Mouse (Mus musculus): ENCODE results near the gene Gm28230. TPM values are rescaled to one million over a fixed set of nuclear protein-coding genes. Genes with fewer than 3 reads are reported as not detected.

Gm28230 gene
- polyA plus RNA-seq, 1 experiment = not detected

- Histone ChIP-seq H3K27ac (ENCODE audit: insufficient read depth, low read depth, low read length) (no peak overlapping the region), H3K4me1 (ENCODE audit: control insufficient read depth, insufficient read depth, low read length) (peaks cover 7% of the 10 kb centered on the region; the same call in 1 of the 2 replicates), H3K4me3 (ENCODE audit: insufficient read depth, low read depth, low read length) (no peak overlapping the region)
- TF ChIP-seq CTCF (IDR thresholded peaks at IDR 0.05; ENCODE audit: insufficient read depth, low read depth, low read length) (no peak), POLR2A (IDR thresholded peaks at IDR 0.05; ENCODE audit: insufficient read depth, low read depth, low read length) (no peak)
- WGBS = 8% methylated on average over 9 of the region's 9 CpGs
Observed at GRCm38 (mm10) chr2:74748436-74748995, 22.0 kb downstream of the Gm28230 start.

GRCm38 (mm10) chr2:74749337-74750121 lies 23.0 kb downstream of the Gm28230 start:
- WGBS = 1% methylated on average over 47 of the region's 47 CpGs
- no peak for TF ChIP-seq POLR2A (IDR thresholded peaks at IDR 0.05; ENCODE audit: insufficient read depth, low read depth, low read length)
- no peak overlapping the region for H3K27ac ChIP-seq (ENCODE audit: insufficient read depth, low read depth, low read length)
- peaks cover 7% of the 10 kb centered on the region; the same call in 1 of the 2 replicates for H3K4me1 ChIP-seq (ENCODE audit: control insufficient read depth, insufficient read depth, low read length)
- H3K4me3 ChIP-seq (ENCODE audit: insufficient read depth, low read depth, low read length) = no peak overlapping the region

GRCm38 (mm10) chr2:74750731-74751250 lies 24.3 kb downstream of the Gm28230 start:
- 17% methylated on average over 5 of the region's 5 CpGs for WGBS
- Histone ChIP-seq H3K4me1 (ENCODE audit: control insufficient read depth, insufficient read depth, low read length) (peaks cover 7% of the 10 kb centered on the region; the same call in 1 of the 2 replicates), H3K4me3 (ENCODE audit: insufficient read depth, low read depth, low read length) (no peak overlapping the region), H3K27ac (ENCODE audit: insufficient read depth, low read depth, low read length) (no peak overlapping the region)
- no peak for TF ChIP-seq CTCF (IDR thresholded peaks at IDR 0.05; ENCODE audit: insufficient read depth, low read depth, low read length)
- TF ChIP-seq POLR2A (IDR thresholded peaks at IDR 0.05; ENCODE audit: insufficient read depth, low read depth, low read length) = no peak

- H3K4me3 ChIP-seq (ENCODE audit: insufficient read depth, low read depth, low read length) = no peak overlapping the region
- TF ChIP-seq POLR2A (IDR thresholded peaks at IDR 0.05; ENCODE audit: insufficient read depth, low read depth, low read length) (no peak), CTCF (IDR thresholded peaks at IDR 0.05; ENCODE audit: insufficient read depth, low read depth, low read length) (no peak)
- H3K4me1 ChIP-seq (ENCODE audit: control insufficient read depth, insufficient read depth, low read length) = peaks cover 7% of the 10 kb centered on the region; the same call in 1 of the 2 replicates
- WGBS = 63% methylated on average over 1 of the region's 1 CpGs
- H3K27ac ChIP-seq (ENCODE audit: insufficient read depth, low read depth, low read length) = no peak overlapping the region
Observed at GRCm38 (mm10) chr2:74751861-74752260, 25.3 kb downstream of the Gm28230 start.

DNA sequence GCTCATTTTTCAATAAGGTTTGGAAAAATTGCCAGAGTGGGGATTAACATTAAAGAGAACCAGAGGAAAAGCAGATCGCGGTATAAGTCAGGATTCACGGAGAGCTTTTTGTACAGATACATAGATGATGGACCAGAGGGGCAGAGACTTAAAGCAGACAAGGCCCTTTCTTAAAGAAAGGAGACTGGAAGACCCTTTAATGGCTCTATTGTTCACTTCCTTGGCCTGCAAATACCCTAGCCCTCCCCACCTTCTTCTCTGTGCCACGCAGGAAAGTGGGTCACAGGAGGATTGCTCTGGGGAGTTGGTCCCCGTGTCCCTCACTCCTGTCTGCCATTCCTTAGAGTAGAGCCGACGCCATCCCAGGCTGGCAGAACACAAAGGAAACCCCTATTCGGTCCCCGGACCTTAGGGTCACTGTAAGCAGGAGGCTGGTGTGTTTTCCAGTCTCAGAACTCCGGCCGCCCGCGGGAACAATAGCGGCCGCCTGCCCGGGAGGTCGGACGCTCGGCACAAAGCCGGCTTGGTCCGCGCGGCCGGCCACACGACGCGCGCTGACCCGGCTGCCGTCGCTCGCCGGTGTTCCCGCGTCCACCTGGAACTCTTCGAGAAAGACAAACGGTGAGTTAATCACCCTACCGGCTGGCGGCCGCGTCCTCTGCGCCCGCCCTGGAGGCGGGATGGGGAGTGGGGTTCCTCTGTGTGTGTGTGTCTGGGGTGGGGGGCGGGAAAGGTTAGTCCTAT lies 26.1 kb downstream of the Gm28230 start:
- no peak overlapping the region for H3K27ac ChIP-seq (ENCODE audit: insufficient read depth, low read depth, low read length)
- no peak overlapping the region for H3K4me3 ChIP-seq (ENCODE audit: insufficient read depth, low read depth, low read length)
- 3% methylated on average over 45 of the region's 45 CpGs for WGBS
- TF ChIP-seq POLR2A (IDR thresholded peaks at IDR 0.05; ENCODE audit: insufficient read depth, low read depth, low read length) = no peak
- TF ChIP-seq CTCF (IDR thresholded peaks at IDR 0.05; ENCODE audit: insufficient read depth, low read depth, low read length) = no peak
- H3K4me1 ChIP-seq (ENCODE audit: control insufficient read depth, insufficient read depth, low read length) = peaks cover 7% of the 10 kb centered on the region; the same call in 1 of the 2 replicates

GRCm38 (mm10) chr2:74753175-74753523 lies 26.6 kb downstream of the Gm28230 start:
- TF ChIP-seq CTCF (IDR thresholded peaks at IDR 0.05; ENCODE audit: insufficient read depth, low read depth, low read length) (no peak), POLR2A (IDR thresholded peaks at IDR 0.05; ENCODE audit: insufficient read depth, low read depth, low read length) (no peak)
- Histone ChIP-seq H3K27ac (ENCODE audit: insufficient read depth, low read depth, low read length) (no peak overlapping the region), H3K4me1 (ENCODE audit: control insufficient read depth, insufficient read depth, low read length) (peaks cover 7% of the 10 kb centered on the region; the same call in 1 of the 2 replicates), H3K4me3 (ENCODE audit: insufficient read depth, low read depth, low read length) (no peak overlapping the region)
- WGBS = 4% methylated on average over 25 of the region's 25 CpGs

- TF ChIP-seq CTCF (IDR thresholded peaks at IDR 0.05; ENCODE audit: insufficient read depth, low read depth, low read length) (no peak), POLR2A (IDR thresholded peaks at IDR 0.05; ENCODE audit: insufficient read depth, low read depth, low read length) (no peak)
- peaks cover 7% of the 10 kb centered on the region; the same call in 1 of the 2 replicates for H3K4me1 ChIP-seq (ENCODE audit: control insufficient read depth, insufficient read depth, low read length)
- no peak overlapping the region for H3K27ac ChIP-seq (ENCODE audit: insufficient read depth, low read depth, low read length)
- 23% methylated on average over 5 of the region's 5 CpGs for WGBS
- H3K4me3 ChIP-seq (ENCODE audit: insufficient read depth, low read depth, low read length) = no peak overlapping the region
Observed at GRCm38 (mm10) chr2:74753711-74754110, 27.2 kb downstream of the Gm28230 start.

DNA sequence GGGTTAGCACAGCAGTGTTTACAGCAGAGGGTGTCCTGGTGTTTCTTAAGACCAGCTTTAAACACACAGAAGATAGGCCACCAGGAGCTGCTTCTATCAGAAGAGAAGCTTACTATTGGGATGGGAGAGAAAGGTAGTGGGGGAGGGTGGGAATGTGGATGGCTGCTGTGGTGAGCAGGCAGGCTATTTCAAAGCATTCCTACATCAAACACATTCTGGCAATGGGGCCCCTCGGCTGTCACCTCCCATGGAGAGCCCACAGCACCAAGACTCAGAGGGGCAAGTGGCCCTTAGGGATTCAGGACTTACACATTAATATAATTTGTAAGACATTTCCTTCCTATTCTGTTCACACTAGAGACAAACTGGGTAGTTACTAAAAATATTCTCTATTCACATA lies 33.6 kb downstream of the Gm28230 start:
- 11% methylated on average over 1 of the region's 1 CpGs for WGBS
- TF ChIP-seq POLR2A (IDR thresholded peaks at IDR 0.05; ENCODE audit: insufficient read depth, low read depth, low read length) (no peak), CTCF (IDR thresholded peaks at IDR 0.05; ENCODE audit: insufficient read depth, low read depth, low read length) (no peak)
- H3K4me1 ChIP-seq (ENCODE audit: control insufficient read depth, insufficient read depth, low read length) = peaks cover 10% of the 10 kb centered on the region

More for the DNA sequence above, 33.6 kb downstream of the Gm28230 start:
- no peak overlapping the region for H3K4me3 ChIP-seq (ENCODE audit: insufficient read depth, low read depth, low read length)
- H3K27ac ChIP-seq (ENCODE audit: insufficient read depth, low read depth, low read length) = no peak overlapping the region
